Mouse (Mus musculus) urinary bladder, postnatal 0 days (tissue): ENCODE results near the gene Muc3a. TPM values are rescaled to one million over a fixed set of nuclear protein-coding genes. Genes with fewer than 3 reads are reported as not detected.

Experiments
- polyA plus RNA-seq: library from polyadenylated mRNA; unstranded; fragments of >200 nt; fragmentation: Nextera tagmentation; extraction: Ambion mirVana; gene quantifications from 2 replicates; pipeline ENCODE4 v1.2.1, GENCODE M21; 2015

Muc3a gene
- 8.6 and 9.4 TPM in 2 replicates for polyA plus RNA-seq

GRCm38 (mm10) chr5:137212289-137212688, at the start of gene Muc3a:
Gene Muc3a (minus strand): TSS chr5:137212389.

Other genes starting within 250 kb of the Muc3a start
- gene Cldn15, start 245.8 kb downstream of the Muc3a start, polyA plus RNA-seq = 12.9 and 18.4 TPM in 2 replicates
- 31.9 and 35.8 TPM in 2 replicates for gene Plod3, start 225.4 kb downstream of the Muc3a start, polyA plus RNA-seq
- gene Znhit1, start 224.4 kb downstream of the Muc3a start, polyA plus RNA-seq = 81.4 and 83.5 TPM in 2 replicates
- gene Vgf, start 186.0 kb downstream of the Muc3a start, polyA plus RNA-seq = 0.07 TPM in 2 replicates
- 138 and 150 TPM in 2 replicates for gene Ap1s1, start 166.3 kb downstream of the Muc3a start, polyA plus RNA-seq
- 2.4 and 4.6 TPM in 2 replicates for gene Serpine1, start 140.1 kb downstream of the Muc3a start, polyA plus RNA-seq
- gene Trim56, start 96.2 kb downstream of the Muc3a start, polyA plus RNA-seq = 6.0 and 8.6 TPM in 2 replicates
- gene Muc3, start 63.1 kb downstream of the Muc3a start, polyA plus RNA-seq = 0.17 TPM in 1 of 2 replicates, not detected in the other
- gene Ache, start 75.1 kb upstream of the Muc3a start, polyA plus RNA-seq = 0.51 and 0.58 TPM in 2 replicates
- gene Ufsp1, start 82.2 kb upstream of the Muc3a start, polyA plus RNA-seq = 7.9 and 9.2 TPM in 2 replicates
- gene Srrt, start 95.3 kb upstream of the Muc3a start, polyA plus RNA-seq = 36.3 and 36.5 TPM in 2 replicates
- 62.3 and 68.0 TPM in 2 replicates for gene Trip6, start 102.0 kb upstream of the Muc3a start, polyA plus RNA-seq
- gene Slc12a9, start 121.2 kb upstream of the Muc3a start, polyA plus RNA-seq = 6.9 and 8.4 TPM in 2 replicates
- gene Ephb4, start 137.7 kb upstream of the Muc3a start, polyA plus RNA-seq = 13.3 and 15.7 TPM in 2 replicates